Mouse (Mus musculus) embryonic facial prominence, embryonic 15.5 days (tissue): ENCODE results near the gene Usp24. TPM values are rescaled to one million over a fixed set of nuclear protein-coding genes. Genes with fewer than 3 reads are reported as not detected.

Experiments
- ATAC-seq: fragments of 200-750 bp; cut with Nextera tagmentation; 2 replicates; pipeline ENCODE4 v1.8.0; 2017; ENCODE audit warnings: low read depth, moderate TSS enrichment; ENCODE audit not compliant: insufficient number of reproducible peaks, low FRiP score, low TSS enrichment
- H3K27ac ChIP-seq: fragments of 300-500 bp; sonication (generic); replicated peaks from 2 replicates; pipeline ENCODE4 v1.5.1; 2015; ENCODE audit warnings: mild to moderate bottlenecking, inconsistent platforms
- H3K27me3 ChIP-seq: fragments of 300-500 bp; sonication (generic); 2 replicates; pipeline ENCODE4 v1.6.1; 2015; ENCODE audit warnings: inconsistent platforms
- H3K36me3 ChIP-seq: fragments of 300-500 bp; sonication (generic); 2 replicates; pipeline ENCODE4 v1.6.1; 2015; ENCODE audit warnings: mild to moderate bottlenecking, inconsistent platforms
- H3K4me1 ChIP-seq: fragments of 300-500 bp; sonication (generic); 2 replicates; pipeline ENCODE4 v1.6.1; 2015; ENCODE audit warnings: inconsistent platforms
- H3K4me2 ChIP-seq: fragments of 300-500 bp; sonication (generic); replicated peaks from 2 replicates; pipeline ENCODE4 v1.6.1; 2015; ENCODE audit warnings: mild to moderate bottlenecking, inconsistent platforms
- H3K4me3 ChIP-seq: fragments of 300-500 bp; sonication (generic); replicated peaks from 2 replicates; pipeline ENCODE4 v1.5.1; 2015; ENCODE audit warnings: mild to moderate bottlenecking, inconsistent platforms
- H3K9ac ChIP-seq: fragments of 300-500 bp; sonication (generic); 2 replicates; pipeline ENCODE4 v1.6.1; 2015; ENCODE audit warnings: inconsistent platforms
- H3K9me3 ChIP-seq: fragments of 300-500 bp; sonication (generic); replicated peaks from 2 replicates; pipeline ENCODE4 v1.6.1; 2016; ENCODE audit warnings: inconsistent platforms
- WGBS: fragments of 180-500 bp; shearing (Covaris S2); methylation state at CpG from one replicate; pipeline ENCODE4 v1.1.7; 2015; 5-methylcytosine and 5-hydroxymethylcytosine counted together
- polyA plus RNA-seq: library from polyadenylated mRNA; unstranded; fragments of >200 nt; fragmentation: Nextera tagmentation; extraction: Ambion mirVana; gene quantifications from 2 replicates; pipeline ENCODE4 v1.2.1, GENCODE M21; 2015

Gene Usp24
- polyA plus RNA-seq, 1 experiment from 2014 or later, result 8.7 TPM

DNA sequence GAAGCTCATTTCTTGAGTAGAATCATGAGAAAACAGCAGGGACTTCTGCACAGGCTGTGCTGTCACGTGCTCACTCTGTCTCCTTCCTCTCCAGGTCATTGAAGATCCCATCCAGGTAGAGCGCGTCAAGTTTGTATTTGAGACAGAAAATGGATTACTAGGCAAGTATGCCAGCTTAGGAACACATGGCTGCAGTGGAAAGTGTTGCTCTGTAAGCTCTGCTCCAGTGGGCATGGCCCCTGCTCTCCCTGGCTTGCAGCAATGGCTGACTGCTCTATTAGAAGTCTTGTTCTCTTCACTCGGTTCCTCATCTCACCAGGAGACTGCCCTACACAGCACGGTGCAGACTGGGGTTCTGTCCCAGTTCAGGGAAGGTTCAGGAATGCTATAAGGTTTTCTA lies 114.4 kb downstream of the Usp24 start:
- WGBS, result 94% methylated on average over 5 of the region's 5 CpGs
- no peak overlapping the region for H3K4me3 ChIP-seq

DNA sequence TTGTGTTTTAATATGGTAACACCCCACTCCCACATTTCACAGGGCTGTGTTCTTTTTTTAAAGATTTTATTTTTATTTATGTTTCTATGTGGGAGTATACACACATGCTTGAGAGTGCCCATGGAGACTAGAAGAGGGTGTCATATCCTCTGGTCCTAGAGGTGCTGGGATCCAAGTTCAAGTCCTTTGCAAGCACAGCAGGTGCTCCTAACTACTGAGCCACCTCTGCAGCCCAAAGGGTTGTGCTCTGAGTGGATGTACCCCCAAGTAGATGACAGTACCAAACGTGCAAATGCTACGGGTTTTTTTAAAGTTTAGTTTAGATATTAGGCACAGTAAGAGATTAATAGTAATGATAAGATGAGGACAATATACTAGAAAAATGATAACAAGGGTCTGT lies 119.4 kb downstream of the Usp24 start:
- 92% methylated on average over 2 of the region's 2 CpGs for WGBS
- Histone ChIP-seq H3K27ac (no peak overlapping the region), H3K4me1 (no peaks in the 10 kb centered on the region), H3K9ac (no peak overlapping the region), H3K4me3 (no peak overlapping the region), H3K4me2 (no peak overlapping the region), H3K9me3 (no peaks in the 10 kb centered on the region), H3K36me3 (peaks cover 78% of the 10 kb centered on the region), H3K27me3 (no peaks in the 10 kb centered on the region)
- no peak for ATAC-seq

More for the DNA sequence above, 114.4 kb downstream of the Usp24 start:
- H3K4me2 ChIP-seq, result no peak overlapping the region
- no peaks in the 10 kb centered on the region for H3K9me3 ChIP-seq
- no peaks in the 10 kb centered on the region for H3K4me1 ChIP-seq
- H3K27me3 ChIP-seq, result no peaks in the 10 kb centered on the region
- ATAC-seq, result no peak
- no peak overlapping the region for H3K9ac ChIP-seq
- H3K36me3 ChIP-seq, result peaks cover 75% of the 10 kb centered on the region
- no peak overlapping the region for H3K27ac ChIP-seq

DNA sequence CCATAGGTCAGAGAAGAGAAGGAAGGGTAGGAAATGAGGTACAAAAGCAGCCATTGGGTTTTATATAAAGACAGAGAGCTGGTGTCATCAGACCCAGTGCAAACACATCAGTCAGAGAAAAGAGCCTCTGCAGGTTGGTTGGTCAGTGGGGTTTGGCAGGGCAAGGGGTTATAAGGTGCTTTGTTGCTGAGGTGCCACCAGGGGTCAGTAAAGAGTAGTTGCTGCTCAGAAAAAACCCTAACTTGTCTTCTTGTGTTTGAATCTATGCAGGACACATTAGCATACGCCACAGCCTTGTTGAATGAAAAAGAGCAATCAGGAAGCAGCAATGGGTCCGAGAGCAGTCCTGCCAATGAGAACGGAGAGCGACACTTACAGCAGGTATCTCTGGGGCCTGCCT lies 120.5 kb downstream of the Usp24 start:
- H3K9me3 ChIP-seq, result no peaks in the 10 kb centered on the region
- H3K27ac ChIP-seq, result no peak overlapping the region
- no peak overlapping the region for H3K4me2 ChIP-seq
- WGBS, result 75% methylated on average over 4 of the region's 4 CpGs
- peaks cover 75% of the 10 kb centered on the region for H3K36me3 ChIP-seq
- H3K4me3 ChIP-seq, result no peak overlapping the region
- no peaks in the 10 kb centered on the region for H3K27me3 ChIP-seq
- no peaks in the 10 kb centered on the region for H3K4me1 ChIP-seq
- no peak overlapping the region for H3K9ac ChIP-seq
- ATAC-seq, result no peak

DNA sequence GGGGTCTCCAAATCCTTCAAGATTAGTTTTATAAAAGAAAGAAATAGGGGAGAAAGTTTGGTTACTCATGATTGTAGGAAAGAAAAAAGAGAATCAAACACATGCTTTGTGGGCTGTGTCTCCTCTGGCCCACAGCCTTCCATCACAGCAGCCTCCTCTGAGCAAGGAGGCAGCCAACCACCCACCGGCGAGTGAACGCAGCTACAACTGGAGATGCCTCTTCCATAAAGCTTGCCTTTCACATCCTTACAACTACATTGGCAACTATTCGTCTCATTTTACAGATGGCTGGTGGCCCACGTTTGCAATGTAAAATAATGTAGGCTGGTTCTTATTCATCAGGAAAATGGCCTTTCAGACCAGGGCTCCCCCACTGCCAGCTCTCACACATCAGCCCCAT lies 121.2 kb downstream of the Usp24 start:
- Histone ChIP-seq H3K36me3 (peaks cover 74% of the 10 kb centered on the region), H3K27me3 (no peaks in the 10 kb centered on the region), H3K4me2 (no peak overlapping the region), H3K4me1 (no peaks in the 10 kb centered on the region), H3K9ac (no peak overlapping the region), H3K4me3 (no peak overlapping the region), H3K9me3 (no peaks in the 10 kb centered on the region), H3K27ac (no peak overlapping the region)
- ATAC-seq, result no peak
- 90% methylated on average over 5 of the region's 5 CpGs for WGBS

DNA sequence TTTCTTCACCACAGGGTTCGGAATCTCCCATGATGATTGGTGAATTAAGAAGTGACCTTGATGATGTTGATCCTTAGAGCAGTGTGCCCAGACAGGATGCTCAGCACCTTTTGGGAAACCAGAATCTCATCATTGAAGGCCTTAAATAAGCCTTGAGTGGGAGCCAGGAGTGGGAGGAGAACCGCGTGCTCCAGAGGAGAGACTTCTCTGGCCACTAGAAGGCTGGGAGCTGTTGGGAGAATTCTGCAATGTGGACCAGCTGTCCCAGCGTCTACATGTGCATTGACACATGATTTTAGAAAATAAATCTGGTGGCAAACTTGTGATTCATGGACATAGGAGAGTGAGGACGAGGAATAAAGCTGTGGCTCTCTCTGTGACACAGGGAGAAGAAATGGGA lies 122.8 kb downstream of the Usp24 start:
- WGBS, result 91% methylated on average over 5 of the region's 5 CpGs
- Histone ChIP-seq H3K4me2 (no peak overlapping the region), H3K36me3 (peaks cover 72% of the 10 kb centered on the region), H3K4me3 (no peak overlapping the region), H3K27ac (no peak overlapping the region), H3K9me3 (no peaks in the 10 kb centered on the region), H3K4me1 (no peaks in the 10 kb centered on the region), H3K27me3 (no peaks in the 10 kb centered on the region), H3K9ac (no peak overlapping the region)
- no peak for ATAC-seq

DNA sequence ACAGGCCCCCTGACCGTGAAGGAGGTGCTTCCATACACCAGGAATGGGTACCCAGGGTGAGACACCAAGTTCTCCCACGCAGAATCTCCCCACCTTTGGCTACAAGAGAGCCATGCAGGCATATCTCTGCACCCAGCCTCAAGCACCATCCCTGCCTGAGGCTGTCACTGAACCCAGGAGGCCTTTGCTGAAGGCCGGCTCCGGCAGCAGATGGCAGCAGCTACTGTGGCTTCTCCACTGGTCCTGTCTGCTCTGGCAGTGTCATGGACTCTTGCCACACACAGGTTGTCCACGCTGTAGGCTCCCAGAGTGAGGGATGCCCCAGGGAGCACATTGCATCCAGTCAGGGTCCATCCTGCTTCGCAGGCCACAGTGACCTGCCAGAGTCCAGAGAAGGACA lies 127.2 kb downstream of the Usp24 start:
- 84% methylated on average over 6 of the region's 6 CpGs for WGBS
- Histone ChIP-seq H3K4me2 (no peak overlapping the region), H3K4me1 (no peaks in the 10 kb centered on the region), H3K27me3 (no peaks in the 10 kb centered on the region), H3K9me3 (no peaks in the 10 kb centered on the region), H3K36me3 (peaks cover 39% of the 10 kb centered on the region), H3K9ac (no peak overlapping the region), H3K27ac (no peak overlapping the region), H3K4me3 (no peak overlapping the region)
- 0 out of 2 replicates have a peak, but pooled peaks have one; percentile 7 for ATAC-seq

DNA sequence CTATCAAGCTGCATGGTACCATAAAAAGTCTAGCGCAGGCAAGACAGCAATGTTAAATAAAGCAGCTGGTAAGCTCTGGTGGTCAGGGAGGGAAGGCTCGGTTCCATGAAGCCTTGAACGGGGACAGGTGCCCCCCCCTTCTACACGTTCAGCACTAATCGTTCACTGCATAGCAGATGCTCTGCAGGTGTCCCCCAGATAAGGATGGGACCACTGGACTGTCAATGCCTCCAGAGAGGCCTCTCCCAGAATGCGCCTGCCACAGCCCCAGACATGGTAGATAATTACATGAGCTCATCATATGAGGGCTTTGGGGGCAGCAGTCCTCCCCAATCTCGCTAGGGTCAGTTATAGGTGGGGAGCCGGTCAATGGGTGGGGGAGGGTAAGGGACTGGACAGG lies 133.3 kb downstream of the Usp24 start:
- Histone ChIP-seq H3K4me3 (no peak overlapping the region), H3K4me1 (no peaks in the 10 kb centered on the region), H3K36me3 (no peaks in the 10 kb centered on the region), H3K4me2 (no peak overlapping the region), H3K27me3 (no peaks in the 10 kb centered on the region), H3K9ac (no peak overlapping the region), H3K9me3 (no peaks in the 10 kb centered on the region), H3K27ac (no peak overlapping the region)
- 86% methylated on average over 8 of the region's 8 CpGs for WGBS
- no peak for ATAC-seq

DNA sequence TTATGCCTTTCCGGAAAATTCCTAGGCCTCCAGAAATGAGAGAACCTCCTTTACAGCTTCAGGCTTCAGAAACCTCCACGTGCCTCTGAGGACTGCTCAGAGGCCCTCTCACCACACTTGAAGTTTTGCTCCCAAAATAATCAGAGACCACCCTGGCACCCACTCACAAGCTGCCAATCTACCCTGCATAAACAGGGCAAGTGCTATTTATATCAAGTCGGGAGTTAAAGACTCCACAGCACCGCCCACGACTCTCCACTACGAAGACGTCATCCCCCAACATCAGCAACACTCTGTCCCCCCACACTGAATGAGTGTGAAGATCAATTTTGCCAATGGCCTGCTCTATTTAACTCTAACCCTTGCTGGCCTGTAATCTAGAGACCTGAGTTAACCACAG lies 136.4 kb downstream of the Usp24 start:
- 72% methylated on average over 7 of the region's 7 CpGs for WGBS
- Histone ChIP-seq H3K4me1 (no peaks in the 10 kb centered on the region), H3K9me3 (no peaks in the 10 kb centered on the region), H3K27ac (no peak overlapping the region), H3K27me3 (no peaks in the 10 kb centered on the region), H3K4me3 (no peak overlapping the region), H3K36me3 (no peaks in the 10 kb centered on the region), H3K9ac (no peak overlapping the region), H3K4me2 (no peak overlapping the region)
- no peak for ATAC-seq

DNA sequence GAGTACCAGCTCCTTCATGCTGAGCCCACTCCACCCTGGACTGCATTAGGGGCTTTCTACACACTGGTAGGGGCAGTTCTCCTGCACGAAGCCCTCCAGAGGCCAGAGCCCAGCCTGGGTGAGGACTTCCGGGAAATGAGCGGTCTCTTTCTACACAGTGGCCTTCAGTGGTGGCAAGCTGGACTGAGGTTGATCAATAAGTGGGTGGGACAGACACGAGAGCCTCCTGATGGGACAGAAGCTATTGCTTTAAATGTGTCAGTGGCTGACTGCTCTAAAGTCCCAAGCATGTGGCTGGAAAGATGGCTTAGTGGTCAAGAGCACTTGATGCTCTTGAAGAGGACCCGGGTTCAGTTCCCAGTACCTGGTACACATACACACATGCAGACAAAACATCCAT lies 137.1 kb downstream of the Usp24 start:
- H3K4me2 ChIP-seq, result no peak overlapping the region
- no peak overlapping the region for H3K27ac ChIP-seq
- ATAC-seq, result no peak
- no peaks in the 10 kb centered on the region for H3K4me1 ChIP-seq
- H3K36me3 ChIP-seq, result no peaks in the 10 kb centered on the region
- no peak overlapping the region for H3K9ac ChIP-seq
- H3K27me3 ChIP-seq, result no peaks in the 10 kb centered on the region
- no peaks in the 10 kb centered on the region for H3K9me3 ChIP-seq
- H3K4me3 ChIP-seq, result no peak overlapping the region
- 85% methylated on average over 5 of the region's 5 CpGs for WGBS

DNA sequence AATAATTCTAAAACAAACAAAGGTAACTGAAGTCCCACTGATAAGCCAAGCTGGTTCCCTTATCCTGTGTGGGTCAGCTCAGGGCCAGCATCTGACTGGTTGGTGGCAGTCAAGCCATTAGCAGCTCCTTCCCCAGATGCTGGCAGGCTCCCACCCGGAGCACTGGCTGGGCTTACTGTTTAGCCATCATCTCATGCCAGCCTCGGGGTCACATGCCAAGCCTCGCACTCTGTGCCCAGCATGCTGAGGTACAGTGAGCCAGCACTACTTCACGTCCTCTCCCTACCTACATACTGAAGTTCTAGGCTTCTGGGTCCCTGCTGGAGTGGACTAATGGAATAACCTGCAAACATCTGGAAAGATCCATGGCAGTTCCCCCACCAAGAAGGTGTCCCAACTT lies 137.5 kb downstream of the Usp24 start:
- Histone ChIP-seq H3K36me3 (no peaks in the 10 kb centered on the region), H3K4me3 (no peak overlapping the region), H3K27me3 (no peaks in the 10 kb centered on the region), H3K9ac (no peak overlapping the region), H3K4me1 (no peaks in the 10 kb centered on the region), H3K9me3 (no peaks in the 10 kb centered on the region), H3K4me2 (no peak overlapping the region), H3K27ac (no peak overlapping the region)
- WGBS, result 79% methylated on average over 4 of the region's 4 CpGs
- no peak for ATAC-seq

DNA sequence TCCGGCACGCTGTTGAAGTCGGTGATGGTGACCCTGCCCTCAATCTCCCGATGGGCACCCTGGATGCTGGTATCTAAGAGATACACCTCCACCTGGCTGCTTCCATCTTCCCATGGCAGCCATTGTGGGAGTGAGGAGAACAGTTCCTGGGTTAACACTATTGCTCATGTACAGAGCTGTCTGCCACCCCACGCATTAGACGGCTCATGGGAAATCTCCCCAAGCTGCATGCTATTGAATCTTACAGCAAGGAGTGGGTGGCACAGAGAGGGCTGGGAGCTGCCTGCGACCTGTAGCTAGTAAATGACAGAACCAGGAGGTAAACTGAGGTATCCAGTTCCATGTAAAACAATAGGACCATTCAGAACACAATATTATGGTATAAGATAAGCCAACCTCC lies 138.5 kb downstream of the Usp24 start:
- no peak for ATAC-seq
- Histone ChIP-seq H3K36me3 (no peaks in the 10 kb centered on the region), H3K4me2 (no peak overlapping the region), H3K9me3 (no peaks in the 10 kb centered on the region), H3K27me3 (no peaks in the 10 kb centered on the region), H3K27ac (no peak overlapping the region), H3K4me1 (no peaks in the 10 kb centered on the region), H3K4me3 (no peak overlapping the region), H3K9ac (no peak overlapping the region)
- 90% methylated on average over 7 of the region's 7 CpGs for WGBS

DNA sequence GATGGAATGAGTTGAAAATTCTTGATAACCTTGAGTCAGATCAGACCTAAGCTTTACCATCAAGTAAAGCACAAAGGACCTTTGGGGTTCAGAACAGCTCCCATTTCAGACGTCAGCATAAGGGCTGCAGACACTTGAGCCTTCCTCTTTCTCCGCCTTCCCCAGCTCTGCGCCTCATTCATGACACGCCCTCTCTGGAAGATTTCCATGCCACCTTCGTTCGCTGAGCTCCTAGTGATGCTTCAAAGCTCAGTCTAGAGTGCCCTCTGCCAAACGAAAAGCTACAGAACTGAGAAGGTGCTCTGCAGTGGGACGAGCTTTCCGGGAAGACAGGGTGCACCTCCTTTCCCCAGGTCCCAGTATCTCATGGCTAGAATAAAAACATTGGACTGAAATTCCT lies 146.0 kb downstream of the Usp24 start:
- no peak overlapping the region for H3K9ac ChIP-seq
- no peak overlapping the region for H3K4me2 ChIP-seq
- peaks cover 13% of the 10 kb centered on the region for H3K4me1 ChIP-seq
- ATAC-seq, result no peak
- no peaks in the 10 kb centered on the region for H3K9me3 ChIP-seq
- no peak overlapping the region for H3K27ac ChIP-seq
- WGBS, result 63% methylated on average over 9 of the region's 9 CpGs
- H3K27me3 ChIP-seq, result peaks cover 29% of the 10 kb centered on the region
- H3K36me3 ChIP-seq, result no peaks in the 10 kb centered on the region
- H3K4me3 ChIP-seq, result no peak overlapping the region
